Mouse (Mus musculus): ENCODE measurements at regions not wholly inside any gene's neighbourhood (a gene's known extent, or its start where the extent isn't known, plus 50 kb on each side); places are given as distances from the start of the nearest gene placed in this dataset.

DNA sequence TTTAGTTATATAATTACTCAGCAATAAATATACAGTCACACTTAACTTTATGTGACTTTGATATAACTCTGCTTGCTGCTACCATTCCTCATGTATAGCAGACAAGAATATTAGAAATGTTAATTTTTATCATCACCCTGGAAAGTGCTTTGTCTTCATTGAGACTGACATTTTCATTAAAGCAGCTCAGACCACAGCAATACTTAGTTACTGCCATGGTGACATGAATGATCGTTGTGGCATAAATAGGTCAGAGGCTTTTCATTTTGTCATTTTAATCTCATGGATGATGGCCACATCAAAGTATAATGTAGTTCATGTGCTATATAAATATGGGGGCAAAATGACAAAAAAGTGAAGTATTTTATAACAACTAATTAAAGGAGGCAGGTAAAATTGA lies 498.1 kb downstream of the Slc22a22 start:
- no peak for DNase-seq

DNA sequence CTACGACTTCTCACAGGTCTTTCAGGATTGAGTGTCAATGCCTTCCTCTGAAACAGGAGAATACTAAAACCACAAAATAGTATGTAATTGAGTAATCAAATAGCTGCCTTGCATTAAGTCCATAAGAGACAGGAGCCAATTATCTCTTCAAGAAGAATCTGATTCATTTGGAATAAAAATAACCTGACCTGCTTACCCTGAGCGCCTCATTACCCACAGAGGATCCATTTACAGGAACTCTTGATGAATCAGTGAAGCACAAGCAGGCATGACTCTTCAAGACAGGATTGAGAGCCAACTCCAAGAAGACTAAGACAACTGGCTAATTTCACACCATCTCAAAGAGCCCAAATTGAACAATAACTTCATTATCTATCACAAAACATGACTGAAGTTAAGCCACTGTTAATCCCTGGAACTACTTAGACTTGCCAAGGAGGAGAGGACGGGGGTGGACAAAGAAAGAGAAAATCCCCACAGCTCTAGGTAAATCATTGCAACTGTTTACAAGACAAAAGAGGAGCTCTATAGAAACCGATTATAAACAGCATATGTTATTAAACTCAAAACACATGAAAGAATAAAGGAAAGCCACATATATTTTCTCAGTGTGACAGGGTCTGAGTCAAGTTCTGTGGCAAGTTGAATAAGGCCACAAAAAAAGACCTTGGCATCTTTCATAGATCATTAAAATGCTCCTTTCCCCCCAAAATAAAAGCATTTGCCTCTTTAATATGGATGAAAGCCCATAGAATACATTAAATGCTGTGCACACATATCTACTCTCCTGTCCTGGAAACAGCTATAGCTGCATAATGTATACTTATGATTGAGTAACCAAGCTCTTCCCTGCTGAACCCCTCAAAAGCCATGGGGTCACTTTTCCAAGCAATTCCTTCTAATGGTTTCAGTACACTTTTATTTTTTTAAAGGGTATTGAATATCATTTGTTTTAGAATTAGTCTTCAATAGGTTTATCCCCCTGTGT lies 501.7 kb downstream of the Slc22a22 start:
- DNase-seq = no peak

DNA sequence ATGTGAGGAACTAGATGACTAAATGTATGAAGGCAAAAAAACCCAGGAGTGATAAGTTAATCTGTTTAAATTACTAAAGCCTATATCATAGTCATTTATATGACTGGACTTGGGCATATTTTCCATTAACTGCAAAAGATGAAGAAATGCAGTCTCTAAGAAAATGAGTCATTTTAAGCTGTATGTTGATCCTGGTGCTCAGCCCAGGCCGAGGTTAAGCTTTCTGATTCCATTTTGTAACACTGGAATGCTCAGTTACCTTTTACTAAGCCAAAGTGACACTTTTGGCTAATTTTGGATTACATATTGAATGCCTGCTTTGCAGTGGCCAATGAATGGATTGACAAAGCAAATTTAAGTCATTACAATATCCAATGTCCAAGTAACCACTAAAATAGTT lies 507.3 kb downstream of the Slc22a22 start:
- no peak for DNase-seq

DNA sequence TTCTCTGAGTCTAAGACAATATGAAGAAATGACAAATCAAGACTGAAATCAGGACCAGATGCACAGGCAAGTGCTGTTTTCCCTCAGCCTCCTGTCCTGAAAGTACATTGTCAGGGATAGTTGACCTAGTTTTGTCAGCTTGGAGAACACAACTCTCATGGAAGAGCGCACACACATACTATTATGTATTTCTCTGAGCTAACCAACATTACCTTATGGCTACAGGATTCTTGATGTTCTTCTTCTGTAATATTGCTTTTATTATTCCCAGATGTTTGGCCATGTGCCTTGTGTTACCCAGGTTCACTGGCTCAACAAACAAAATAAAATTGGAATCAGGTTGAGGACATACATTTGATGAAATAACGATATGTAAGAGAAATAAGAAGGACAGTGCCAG lies 521.1 kb downstream of the Slc22a22 start:
- DNase-seq = no peak

DNA sequence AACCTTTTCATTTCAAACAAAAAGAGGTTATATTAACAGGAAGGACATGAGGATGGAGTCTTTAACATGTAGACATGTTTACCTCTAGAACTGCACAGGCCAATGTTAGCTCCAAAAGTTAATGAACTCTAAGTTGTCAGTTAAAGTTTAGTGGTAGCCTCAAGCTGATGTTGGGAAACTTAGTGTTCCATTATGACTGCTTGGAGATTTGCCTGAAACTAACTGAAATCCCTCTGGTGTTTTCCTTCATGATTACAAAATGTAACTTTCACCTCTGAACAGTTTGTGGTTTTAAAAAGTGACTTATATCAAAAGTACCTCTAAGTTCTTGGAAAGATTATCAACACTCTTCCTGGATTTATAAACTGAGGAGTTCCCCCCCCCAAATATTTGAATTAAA lies 525.2 kb downstream of the Slc22a22 start:
- no peak for DNase-seq

DNA sequence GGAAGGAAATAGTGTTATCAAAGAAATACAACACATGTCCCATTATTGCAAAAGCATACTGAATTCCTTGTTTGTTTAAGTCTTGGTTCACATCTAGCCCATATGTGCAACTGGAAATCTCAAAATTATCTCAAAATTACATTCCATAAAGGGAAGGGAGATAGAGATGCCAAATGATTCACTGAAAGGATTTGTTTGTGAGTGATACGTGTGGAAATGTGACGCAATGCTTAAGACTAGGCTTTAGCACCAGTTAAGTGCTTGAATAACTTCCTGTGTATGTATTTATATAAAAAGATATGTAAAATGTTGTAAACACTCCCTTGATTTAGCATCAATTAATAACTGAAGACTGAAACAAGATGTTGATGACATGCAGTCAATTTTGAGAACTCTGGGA lies 526.6 kb downstream of the Slc22a22 start:
- DNase-seq = no peak

DNA sequence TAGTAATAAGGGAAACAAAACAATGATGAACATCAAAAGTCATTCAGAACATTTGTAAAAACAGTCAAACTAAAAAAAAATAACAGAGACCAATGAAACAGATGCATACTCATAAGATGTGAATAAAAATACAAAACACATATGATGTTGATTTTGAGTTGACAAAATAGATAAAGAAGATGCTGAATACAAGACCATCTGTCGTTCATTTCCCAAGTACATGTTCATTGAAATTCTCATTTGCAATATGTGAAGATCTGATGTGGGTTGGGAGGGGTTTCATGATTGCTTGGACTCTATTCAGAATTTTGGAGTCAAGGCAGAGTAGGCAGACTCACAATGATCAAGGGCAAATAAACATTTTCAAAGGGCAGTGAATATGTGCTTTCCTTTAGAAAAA lies 536.5 kb downstream of the Slc22a22 start:
- no peak for DNase-seq

DNA sequence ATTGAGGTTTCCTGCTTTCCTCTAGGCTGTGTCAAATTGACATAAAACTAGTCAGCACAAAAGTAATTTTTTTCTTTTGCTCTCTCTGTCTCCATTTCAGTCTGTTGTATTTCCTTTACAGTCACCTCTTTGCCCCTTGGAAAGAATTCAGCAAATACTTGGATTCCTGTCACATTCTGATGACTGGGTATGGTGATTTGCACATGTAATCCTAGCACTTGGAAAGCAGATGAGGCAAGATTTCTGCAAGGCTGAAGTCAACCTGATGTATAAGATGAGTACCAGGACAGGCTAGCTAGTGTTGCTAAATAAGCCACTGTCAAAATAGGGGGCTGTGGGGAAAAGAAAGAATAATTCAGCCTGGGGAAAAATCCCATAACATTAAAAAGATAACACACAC lies 580.9 kb downstream of the Slc22a22 start:
- DNase-seq = no peak

DNA sequence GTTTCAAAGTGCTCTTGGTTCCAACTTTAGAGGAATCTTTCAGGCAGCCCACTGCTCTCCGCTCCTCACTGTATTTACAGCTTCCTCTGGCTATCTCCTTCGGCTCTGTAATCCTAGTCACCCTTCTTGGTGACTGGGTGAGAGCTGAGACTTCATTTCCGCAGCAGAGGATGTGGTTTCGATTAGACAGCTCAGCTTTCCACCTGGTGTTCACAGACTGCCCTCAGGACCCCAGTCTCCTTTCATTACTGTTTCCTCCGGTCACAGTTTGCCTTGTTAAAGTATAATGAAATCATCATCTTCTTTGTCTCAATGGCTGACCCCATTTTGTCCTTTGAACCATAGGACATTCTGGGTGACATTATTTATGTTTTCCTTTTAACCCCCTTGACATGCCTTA lies 595.9 kb downstream of the Slc22a22 start:
- DNase-seq = no peak

DNA sequence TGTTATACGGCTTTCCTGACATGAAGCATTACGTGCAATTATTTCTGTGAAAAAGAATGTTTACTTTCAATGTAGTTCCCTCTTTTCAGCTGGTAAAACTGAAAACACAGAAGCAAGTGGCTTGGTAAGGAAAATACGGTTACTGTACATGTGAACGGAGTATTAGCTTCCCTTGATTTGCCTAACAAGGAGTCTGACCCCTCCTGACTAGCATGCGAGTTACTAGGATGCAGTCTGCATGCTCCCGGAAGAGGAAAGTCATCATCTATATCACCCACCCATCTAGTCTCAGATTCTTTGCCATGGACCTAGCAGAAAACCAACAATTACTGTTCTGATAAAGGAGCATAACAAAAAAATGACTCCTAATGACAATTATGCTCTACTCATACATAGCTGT lies 611.5 kb downstream of the Slc22a22 start:
- no peak for DNase-seq

DNA sequence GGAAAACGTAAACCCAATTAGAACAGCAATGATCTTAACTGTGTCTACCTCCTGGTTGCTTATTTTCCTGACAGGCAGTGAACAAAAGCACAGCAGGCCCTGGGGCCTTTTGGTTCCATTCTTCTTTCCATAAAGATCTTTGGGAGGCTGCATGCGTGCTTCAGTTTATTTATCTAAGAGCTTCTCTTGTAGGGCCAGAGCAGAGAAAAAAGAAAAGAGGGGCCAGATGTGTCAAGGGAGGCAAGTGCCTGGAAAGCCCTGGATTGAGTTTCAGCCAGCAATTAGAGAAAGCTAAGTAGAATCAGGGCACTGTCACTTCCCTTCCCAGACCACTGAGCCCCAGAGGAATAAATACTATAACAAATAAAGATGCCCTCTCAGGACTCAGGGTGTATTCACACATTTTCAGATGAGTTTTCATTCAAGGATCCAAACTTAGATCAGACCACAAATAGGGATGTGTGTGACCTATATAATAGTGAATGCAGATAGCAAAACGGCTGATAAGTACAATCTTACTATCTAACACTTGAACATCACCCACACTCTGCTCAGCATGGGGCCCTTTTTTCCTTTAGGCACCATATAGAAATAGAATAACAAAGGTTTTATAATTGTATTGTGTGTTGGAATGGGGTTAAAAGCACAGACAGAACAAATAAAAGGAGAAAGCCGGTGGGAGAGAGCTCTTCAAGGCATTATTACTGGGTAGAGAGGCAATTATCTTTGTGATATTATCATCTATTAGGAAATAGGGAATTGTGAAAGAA lies 612.2 kb downstream of the Slc22a22 start:
- no peak for DNase-seq

DNA sequence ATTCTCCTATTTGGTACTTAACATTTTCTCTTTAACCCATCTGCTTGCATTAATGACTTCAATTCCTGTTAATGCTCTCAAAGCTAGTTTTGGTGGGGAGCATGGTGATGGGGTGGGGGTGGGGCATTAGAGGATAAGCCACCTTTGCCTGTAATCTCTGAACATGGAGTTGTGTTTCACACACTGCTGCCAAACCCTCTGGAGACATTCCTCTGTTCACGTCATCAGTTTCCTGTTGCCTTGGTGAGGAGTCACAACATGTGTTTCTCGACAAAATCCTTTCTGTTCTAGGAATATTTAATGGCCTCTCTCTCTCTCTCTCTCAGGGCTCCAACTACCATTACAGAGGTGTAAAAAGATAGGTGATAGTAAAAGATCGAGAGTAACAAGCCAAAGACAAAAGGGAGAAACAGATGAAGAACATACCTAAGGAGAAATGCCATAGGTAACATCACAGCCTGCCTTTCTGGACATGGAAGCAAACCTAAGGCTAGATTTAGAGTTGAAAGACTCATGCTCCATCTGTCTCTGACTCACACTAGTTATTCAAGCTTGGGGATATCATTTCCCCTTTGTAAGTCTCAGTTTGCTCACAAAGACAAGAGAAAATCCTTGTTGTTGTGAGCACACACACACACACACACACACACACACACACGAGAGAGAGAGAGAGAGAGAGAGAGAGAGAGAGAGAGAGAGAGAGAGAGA lies 618.6 kb downstream of the Slc22a22 start:
- DNase-seq = no peak

DNA sequence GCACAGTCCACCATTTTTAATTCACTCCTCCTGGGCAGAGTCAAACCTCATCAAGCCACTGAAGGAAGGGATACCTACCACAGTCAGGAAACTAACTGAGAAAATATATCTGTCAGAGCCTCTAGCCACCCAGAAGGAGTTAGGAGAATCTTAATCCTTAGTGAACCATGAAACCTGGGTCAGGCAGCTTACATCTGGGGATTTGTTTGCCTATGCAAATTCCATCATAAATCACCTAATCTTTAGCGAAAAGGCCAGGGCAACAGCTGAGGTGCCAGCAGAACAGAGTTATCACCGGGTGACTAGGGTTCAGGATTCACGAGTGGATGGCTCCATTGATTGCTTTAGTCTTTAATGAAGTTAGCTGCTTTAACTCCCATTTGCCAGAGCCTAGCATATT lies 619.3 kb downstream of the Slc22a22 start:
- DNase-seq = no peak

DNA sequence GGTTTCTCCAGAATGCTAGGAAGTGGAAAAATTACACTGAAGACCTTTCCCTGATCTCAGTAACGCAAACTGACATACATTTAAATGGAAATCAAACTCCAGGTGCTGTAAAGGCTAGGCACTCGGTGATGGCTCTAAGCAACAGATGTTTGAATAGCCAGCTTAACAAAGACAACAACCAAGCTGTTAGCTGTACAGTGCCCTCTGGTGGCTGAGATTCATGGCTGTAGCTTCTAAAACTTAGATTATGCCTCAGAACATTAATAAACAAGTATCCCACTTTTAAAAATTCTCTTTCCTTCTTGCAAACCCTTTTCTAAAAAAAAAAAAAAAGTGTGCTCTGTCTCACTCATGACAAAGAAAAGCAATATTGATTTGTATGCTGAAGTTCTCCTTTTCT lies 621.4 kb downstream of the Slc22a22 start:
- DNase-seq = peak; percentile 12 to 55

DNA sequence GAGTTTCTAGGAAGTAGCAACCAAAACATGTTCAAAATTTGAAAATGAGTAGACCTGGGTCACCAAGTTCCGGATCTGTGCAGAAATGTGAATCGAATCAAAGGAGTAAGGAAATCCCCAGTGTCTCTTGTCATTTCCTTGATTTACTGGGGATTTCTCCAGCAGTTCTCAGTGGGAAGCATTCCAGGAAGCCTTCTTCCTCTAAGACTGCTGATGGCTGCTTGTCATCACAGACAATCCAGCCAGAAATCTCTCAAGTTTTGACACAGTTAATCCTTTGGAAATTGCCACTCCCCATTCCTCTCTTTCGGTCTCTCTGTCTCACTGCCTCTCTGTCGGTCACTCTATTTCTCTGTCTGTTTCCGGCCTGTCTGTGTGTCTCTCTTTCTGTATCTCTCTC lies 624.3 kb downstream of the Slc22a22 start:
- no peak for DNase-seq

DNA sequence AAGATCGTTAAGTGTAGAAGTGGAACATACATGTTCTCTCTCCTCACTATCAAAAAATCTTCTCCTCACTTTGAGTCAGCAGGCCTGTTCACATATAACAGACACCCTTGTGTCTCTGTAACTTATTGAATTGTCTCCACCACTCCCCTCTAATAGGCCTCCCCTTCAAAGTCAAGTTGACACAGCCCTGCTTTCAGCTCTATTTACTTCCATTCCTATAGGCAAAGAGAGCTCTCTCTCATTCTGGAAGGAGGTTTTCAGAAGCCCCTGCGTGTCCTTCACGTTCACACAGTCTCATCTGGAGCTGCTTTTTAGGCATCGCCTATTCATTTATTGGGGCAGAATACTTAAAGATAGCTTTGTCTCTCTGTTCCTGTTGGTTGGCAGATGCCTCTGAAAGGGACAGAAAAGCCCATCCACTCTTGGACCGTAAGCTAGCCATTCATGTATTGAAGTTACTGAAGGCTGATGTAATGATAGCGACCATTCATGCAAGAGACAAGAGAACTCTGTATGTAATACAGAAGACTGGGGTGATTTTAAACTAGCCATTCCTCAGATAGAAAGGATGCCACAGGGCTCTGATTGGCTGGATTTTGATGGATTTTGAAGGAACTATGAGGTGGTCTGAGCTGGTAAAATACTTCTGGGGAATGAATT lies 629.8 kb downstream of the Slc22a22 start:
- DNase-seq = no peak

DNA sequence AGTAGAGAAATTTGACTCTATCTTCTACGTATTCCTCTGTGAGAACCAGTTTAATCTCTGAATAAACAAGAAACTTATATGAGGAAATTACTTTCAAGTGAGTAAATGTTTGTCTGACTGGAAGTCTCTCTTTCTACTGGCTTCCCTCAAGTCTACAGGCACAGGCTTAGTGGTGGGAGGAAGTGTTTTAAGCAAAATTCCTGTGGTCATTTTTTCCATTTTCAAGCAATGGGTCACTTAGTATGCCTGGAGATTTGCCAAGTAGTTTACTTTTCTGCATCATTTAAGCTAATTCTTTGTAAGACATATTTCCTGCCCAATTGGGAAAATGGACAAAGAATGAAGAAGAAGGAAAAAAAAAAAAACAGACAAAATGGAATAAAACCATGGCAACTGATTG lies 632.9 kb downstream of the Slc22a22 start:
- no peak for DNase-seq

DNA sequence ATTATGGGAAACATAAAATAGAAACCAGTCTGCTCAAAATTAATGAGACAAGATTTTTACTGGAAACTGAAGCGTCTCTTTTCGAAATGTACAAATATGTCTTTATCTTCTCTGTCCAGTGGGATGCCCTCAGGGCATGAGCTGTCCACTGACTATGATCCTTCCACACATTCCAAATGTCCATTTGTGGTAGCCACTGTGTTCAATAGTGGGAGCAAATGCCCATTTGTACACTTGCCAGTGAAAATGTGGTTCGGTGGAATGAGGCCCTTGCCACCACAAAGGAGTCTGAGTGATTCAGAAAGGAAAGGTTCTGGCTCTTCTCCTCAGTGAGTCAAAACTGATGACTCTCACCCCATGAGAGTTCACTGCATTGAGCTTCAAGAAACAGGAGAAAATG lies 635.9 kb downstream of the Slc22a22 start:
- no peak for DNase-seq

DNA sequence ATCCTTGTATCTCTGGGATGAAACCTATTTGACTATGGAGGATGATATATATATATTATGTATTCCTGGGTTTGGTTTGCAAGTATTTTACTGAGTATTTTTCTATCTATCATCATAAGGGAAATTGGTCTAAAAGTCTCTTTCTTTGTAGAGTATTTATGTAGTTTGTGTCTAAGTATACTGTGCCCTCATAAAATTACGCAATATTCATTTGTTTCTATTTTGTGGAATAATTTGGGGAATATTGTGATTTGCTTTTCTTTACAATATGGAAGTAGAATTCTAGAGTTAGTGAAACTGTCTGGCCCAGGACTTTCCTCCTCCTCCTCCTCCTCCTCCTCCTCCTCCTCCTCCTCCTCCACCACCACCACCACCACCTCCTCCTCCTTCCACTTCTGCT lies 640.1 kb downstream of the Slc22a22 start:
- DNase-seq = no peak

DNA sequence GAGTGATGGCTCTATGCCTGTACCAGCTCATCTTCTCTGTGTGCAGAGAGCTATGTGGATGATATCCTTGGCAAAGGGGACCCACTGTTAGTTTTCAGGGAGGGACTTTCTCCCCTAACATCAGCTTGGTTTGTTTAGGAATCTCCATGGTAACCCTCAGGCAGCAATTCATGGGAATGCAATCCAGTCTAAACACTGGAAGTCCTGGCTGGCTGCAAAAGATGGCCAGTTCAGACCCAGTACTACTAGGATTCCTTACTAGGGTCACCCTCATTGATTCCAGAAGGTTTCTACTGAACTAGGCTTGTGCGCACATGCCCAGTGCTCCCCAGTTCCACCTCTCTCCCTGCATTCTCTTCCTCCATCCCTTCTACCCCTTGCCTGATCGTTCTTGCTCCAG lies 642.8 kb downstream of the Slc22a22 start:
- DNase-seq = no peak

DNA sequence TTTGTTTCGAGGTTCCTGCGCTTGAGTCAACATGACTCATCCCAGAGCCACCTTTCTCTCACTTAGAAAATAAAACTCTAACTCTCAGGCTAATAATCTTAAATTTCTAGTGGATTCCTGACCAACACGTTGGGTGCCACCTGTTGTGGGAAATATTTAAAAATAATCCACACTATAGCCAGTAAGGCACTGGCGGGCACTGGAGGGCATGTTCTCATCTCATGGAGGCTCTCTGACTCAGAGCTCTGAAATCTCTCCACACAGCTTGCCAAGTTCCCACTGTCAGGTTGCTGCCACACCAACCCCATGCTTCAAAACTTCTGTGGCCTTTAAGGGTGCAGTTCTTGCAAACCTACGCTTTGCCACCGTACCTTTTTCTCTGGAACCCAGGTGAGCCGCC lies 644.8 kb downstream of the Slc22a22 start:
- no peak for DNase-seq

DNA sequence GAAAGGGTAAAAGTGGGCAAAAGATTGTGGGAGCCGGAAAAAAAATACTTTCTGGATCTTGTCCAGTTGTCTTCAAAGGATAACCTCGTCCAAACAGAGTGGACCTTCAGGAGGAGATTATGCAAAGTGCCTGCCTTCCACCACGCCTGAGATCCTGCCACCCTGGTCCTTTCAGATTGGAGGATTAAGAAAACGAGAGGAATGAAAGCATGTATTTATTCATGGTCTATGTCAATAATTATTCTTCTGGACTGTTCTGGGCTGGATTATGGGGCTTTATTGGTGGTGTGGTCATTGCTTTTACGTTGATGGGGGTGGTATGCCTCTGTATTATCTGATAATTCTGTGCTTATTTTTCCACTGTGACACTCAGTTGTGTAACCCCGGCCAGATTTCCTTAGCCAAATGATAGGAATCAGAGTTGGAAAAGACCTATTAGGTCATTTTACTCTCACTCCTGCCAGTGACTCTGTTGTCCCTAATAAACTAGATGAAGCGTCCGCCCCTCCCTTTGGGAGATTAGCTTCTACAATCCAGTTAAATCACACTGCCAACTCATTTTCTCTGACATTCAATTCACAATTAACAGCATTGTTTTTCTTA lies 656.3 kb downstream of the Slc22a22 start:
- no peak for DNase-seq

Data from cerebellum, postnatal 25 days (tissue).